Mouse (Mus musculus) cortical plate, adult 2 months (tissue): ENCODE data around the gene Gm10260.

ENCODE experiments used
- CTCF ChIP-seq: fragments of 200-500 bp; IDR thresholded peaks from 2 replicates; pipeline ENCODE4 v1.5.1; 2011; ENCODE audit warnings: mild to moderate bottlenecking, control low read depth, low read length; ENCODE audit not compliant: insufficient read depth; ENCODE audit errors: extremely low read depth
- POLR2A ChIP-seq: fragments of 200-500 bp; IDR thresholded peaks from 2 replicates; pipeline ENCODE4 v1.6.1; 2011; ENCODE audit warnings: mild to moderate bottlenecking, low read length, control low read depth; ENCODE audit not compliant: insufficient read depth; ENCODE audit errors: extremely low read depth

DNA sequence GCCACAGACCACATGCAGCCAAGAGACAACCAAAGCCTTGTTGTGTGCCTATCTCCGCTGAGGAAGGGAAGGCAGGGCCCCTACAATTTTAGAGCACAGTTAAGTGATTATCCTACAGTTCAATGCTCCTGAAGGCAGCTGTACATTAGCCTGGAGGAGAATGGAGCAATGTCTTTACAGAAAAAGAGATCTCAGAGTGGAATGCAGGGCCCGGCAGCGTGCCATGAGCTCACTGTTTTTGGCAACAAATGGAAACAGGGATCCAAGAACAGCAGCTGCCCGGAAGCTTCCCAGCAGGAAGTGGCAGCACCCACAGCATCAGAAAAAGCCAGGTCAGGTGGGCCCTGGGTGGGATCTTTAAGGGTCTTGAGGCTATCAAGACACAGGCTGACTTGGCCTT lies 3.4 kb downstream of the Gm10260 start:
- TF ChIP-seq POLR2A (no peak), CTCF (no peak)
